Comparison of ENCODE assay signal across 8 mouse cellular contexts in the genomic region with DNA sequence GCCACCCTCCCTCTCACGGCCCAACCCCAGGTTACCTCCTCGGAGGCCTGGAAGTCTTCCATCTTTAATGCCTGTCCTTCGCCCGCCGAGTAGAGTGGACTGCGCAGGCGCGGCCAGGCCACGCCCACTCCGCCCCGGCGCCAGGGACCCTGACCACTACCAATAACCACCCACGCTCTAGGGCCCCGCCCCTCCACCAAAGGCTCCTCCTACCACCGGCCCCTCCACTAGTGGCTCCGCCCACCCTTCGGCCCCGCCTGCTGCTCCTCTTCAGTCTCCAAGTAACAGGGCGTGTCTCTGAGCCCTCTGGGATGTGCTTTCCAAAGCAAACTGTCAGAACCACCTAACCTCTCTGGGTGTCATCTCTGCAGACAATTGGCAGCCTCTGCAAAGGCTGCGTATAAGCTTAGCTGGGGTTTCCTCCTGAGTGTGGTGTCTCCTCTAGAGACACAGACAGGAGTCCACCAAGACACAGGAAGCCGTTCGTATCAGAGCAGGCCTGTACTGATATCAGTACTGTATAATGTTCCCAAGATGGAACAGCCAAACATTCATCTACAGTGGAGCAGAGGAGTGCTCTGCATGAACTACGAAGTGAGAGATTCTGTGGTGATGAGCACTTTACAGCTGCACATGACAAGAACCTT. TPM values are rescaled to one million over a fixed set of nuclear protein-coding genes. Genes with fewer than 3 reads are reported as not detected.
DNase-seq lines count a peak whose midpoint lies in the region; ATAC-seq lines count a peak whose summit lies in the region.
"Not testable (repeated sequence)": the region's sequence is repeated elsewhere in the genome, so short reads cannot be mapped to it uniquely, and the experiment has no call there.

A gene (minus strand): TSS at position 162 of the 647 bp plus-strand sequence.

- not testable (repeated sequence) for H3K27me3 ChIP-seq in intestine, embryonic 16.5 days (replicated peaks; ENCODE audit: control insufficient read depth, insufficient read depth, low read length)

- peak within 1 kb of the TSS; percentile 43 for H3K4me3 ChIP-seq in intestine, embryonic 16.5 days (ENCODE audit: low read length)

- intact Hi-C loops in gastrocnemius, postnatal 36 days (cut with DNase I); left cerebral cortex, postnatal 25 days (cut with DNase I): not testable (repeated sequence)

- not testable (repeated sequence) for H3K9me3 ChIP-seq in intestine, embryonic 16.5 days (ENCODE audit: control insufficient read depth, low read length)

- not testable (repeated sequence) for H3K27ac ChIP-seq in intestine, embryonic 16.5 days (ENCODE audit: low read length)

- DNase-seq in adrenal gland, adult 8-10 months = peak; percentile 97
- peak; percentile 73 for DNase-seq in embryo, embryonic 11.5 days (ENCODE audit: low read depth, low spot score)
- peak; percentile 99 to 100 for DNase-seq in gastrocnemius, postnatal 36 days
- peak; percentile 93 to 94 for DNase-seq in left cerebral cortex, postnatal 25 days (ENCODE audit: low spot score in 2 of 2)
- peak; percentile 90 for DNase-seq in mesoderm, embryonic 11.5 days (ENCODE audit: low read depth, low spot score)
- DNase-seq in right cerebral cortex, postnatal 25 days = peak; percentile 92
- DNase-seq in urinary bladder, postnatal 4 days (ENCODE audit: low spot score in 2 of 2) = peak; percentile 98 to 99

- not testable (repeated sequence) for H3K36me3 ChIP-seq in intestine, embryonic 16.5 days (ENCODE audit: control insufficient read depth, insufficient read depth, low read length)

- not testable (repeated sequence) for H3K4me1 ChIP-seq in intestine, embryonic 16.5 days (ENCODE audit: control insufficient read depth, insufficient read depth, low read length)

- peak within 1 kb of the TSS; percentile 43; the same call in 1 of the 2 replicates for H3K9ac ChIP-seq in intestine, embryonic 16.5 days (ENCODE audit: low read depth, low read length)

- peak; percentile 94 for ATAC-seq in intestine, embryonic 16.5 days

- 9% methylated on average over 22 of the region's 23 CpGs for WGBS in intestine, embryonic 16.5 days

- peak within 1 kb of the TSS; percentile 52 for H3K4me2 ChIP-seq in intestine, embryonic 16.5 days (ENCODE audit: low read depth, low read length)

RNA-seq across cellular contexts. Expression of the gene that starts here (rescaled TPM):
- 1 to 10 TPM; 2.6 to 7.1 (median 5.4) TPM for total RNA-seq in adrenal gland, adult 8-10 months (2022)
- 1 to 10 TPM; 2.0 to 4.0 TPM for total RNA-seq in gastrocnemius, postnatal 36 days (2021)
- polyA plus RNA-seq in intestine, embryonic 16.5 days (2015; fragmentation: Nextera tagmentation; extraction: Ambion mirVana) = 14.9 and 15.3 TPM in 2 replicates
- total RNA-seq in left cerebral cortex, postnatal 25 days (2021) = 10 to 100 TPM; 12.8 to 13.2 TPM
